Mouse (Mus musculus): Measurements from ENCODE around the gene Mvd. TPM values are rescaled to one million over a fixed set of nuclear protein-coding genes. Genes with fewer than 3 reads are reported as not detected.

Gene Mvd
- polyA plus RNA-seq, 1 experiment, result 30.5 TPM

DNA sequence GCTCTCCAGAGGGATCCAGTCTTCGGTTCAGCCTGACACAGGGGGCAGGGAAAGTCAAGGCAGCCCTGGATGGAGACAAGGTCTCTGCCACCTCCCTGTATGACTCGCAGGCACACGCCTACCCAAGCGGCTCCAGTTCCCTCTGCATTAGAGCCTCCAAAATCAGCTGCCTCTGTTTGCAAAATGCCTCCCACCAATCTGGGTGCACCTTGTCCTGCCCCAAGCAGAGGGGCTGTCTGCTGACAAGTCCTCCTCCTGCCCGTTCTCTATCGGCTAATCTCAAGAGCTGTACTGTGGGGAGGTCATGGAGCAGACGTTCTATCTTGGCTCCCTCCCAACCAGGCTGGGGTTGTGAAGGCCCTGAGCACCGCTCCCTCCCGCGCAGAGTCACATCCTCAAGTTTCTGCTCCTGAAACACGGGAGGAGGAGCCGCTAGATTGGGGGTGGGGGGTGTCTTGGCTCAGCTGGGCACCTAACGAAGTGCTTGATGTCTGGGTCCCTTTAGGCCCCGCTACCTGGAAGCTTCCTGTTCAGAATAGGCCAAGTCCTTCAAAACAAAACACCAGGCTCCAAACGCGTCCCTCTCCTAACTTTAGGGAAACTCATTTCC lies 31.8 kb upstream of the Mvd start:
- peak overlapping the region; percentile 38 for H3K27ac ChIP-seq (ENCODE audit: insufficient read depth, low read depth, low read length)
- whole genome bisulfite sequencing, result 1% methylated on average over 16 of the region's 16 CpGs

GRCm38 (mm10) chr8:122473911-122474421 lies 30.7 kb upstream of the Mvd start:
- WGBS, result 70% methylated on average over 8 of the region's 8 CpGs
- Histone ChIP-seq H3K27ac (ENCODE audit: insufficient read depth, low read depth, low read length) (peak overlapping the region; percentile 66), H3K36me3 (ENCODE audit: control insufficient read depth, insufficient read depth, low read length) (peaks cover 17% of the 10 kb centered on the region), H3K4me1 (ENCODE audit: control insufficient read depth, insufficient read depth, insufficient read length, low read length) (peaks cover 14% of the 10 kb centered on the region; the same call in 1 of the 2 replicates), H3K27me3 (ENCODE audit: control insufficient read depth, insufficient read depth, low read length) (no peaks in the 10 kb centered on the region), H3K4me3 (ENCODE audit: low read depth, low read length) (peak overlapping the region; percentile 19; the same call in 1 of the 2 replicates)
- TF ChIP-seq CTCF (IDR thresholded peaks at IDR 0.05; ENCODE audit: extremely low read depth, insufficient read length, insufficient replicate concordance, low read depth, low read length), result no peak
- no peak for TF ChIP-seq POLR2A (IDR thresholded peaks at IDR 0.05; ENCODE audit: low read depth, low read length)

More for the DNA sequence above, 31.8 kb upstream of the Mvd start:
- no peak for TF ChIP-seq CTCF (IDR thresholded peaks at IDR 0.05; ENCODE audit: extremely low read depth, insufficient read length, insufficient replicate concordance, low read depth, low read length)
- TF ChIP-seq POLR2A (IDR thresholded peaks at IDR 0.05; ENCODE audit: low read depth, low read length), result no peak
- Histone ChIP-seq H3K4me3 (ENCODE audit: low read depth, low read length) (peak overlapping the region; percentile 95), H3K27me3 (ENCODE audit: control insufficient read depth, insufficient read depth, low read length) (no peaks in the 10 kb centered on the region), H3K36me3 (ENCODE audit: control insufficient read depth, insufficient read depth, low read length) (peaks cover 24% of the 10 kb centered on the region), H3K4me1 (ENCODE audit: control insufficient read depth, insufficient read depth, insufficient read length, low read length) (peaks cover 14% of the 10 kb centered on the region; the same call in 1 of the 2 replicates)

GRCm38 (mm10) chr8:122470691-122471090 lies 27.5 kb upstream of the Mvd start:
- Histone ChIP-seq H3K4me1 (ENCODE audit: control insufficient read depth, insufficient read depth, insufficient read length, low read length) (peaks cover 9% of the 10 kb centered on the region; the same call in 1 of the 2 replicates), H3K4me3 (ENCODE audit: low read depth, low read length) (no peak overlapping the region), H3K27ac (ENCODE audit: insufficient read depth, low read depth, low read length) (no peak overlapping the region), H3K36me3 (ENCODE audit: control insufficient read depth, insufficient read depth, low read length) (peaks cover 25% of the 10 kb centered on the region), H3K27me3 (ENCODE audit: control insufficient read depth, insufficient read depth, low read length) (no peaks in the 10 kb centered on the region)
- no peak for TF ChIP-seq POLR2A (IDR thresholded peaks at IDR 0.05; ENCODE audit: low read depth, low read length)
- TF ChIP-seq CTCF (IDR thresholded peaks at IDR 0.05; ENCODE audit: extremely low read depth, insufficient read length, insufficient replicate concordance, low read depth, low read length), result no peak
- 79% methylated on average over 5 of the region's 5 CpGs for WGBS

- no peak for TF ChIP-seq CTCF (IDR thresholded peaks at IDR 0.05; ENCODE audit: extremely low read depth, insufficient read length, insufficient replicate concordance, low read depth, low read length)
- TF ChIP-seq POLR2A (IDR thresholded peaks at IDR 0.05; ENCODE audit: low read depth, low read length), result no peak
- Histone ChIP-seq H3K36me3 (ENCODE audit: control insufficient read depth, insufficient read depth, low read length) (peaks cover 26% of the 10 kb centered on the region), H3K27me3 (ENCODE audit: control insufficient read depth, insufficient read depth, low read length) (no peaks in the 10 kb centered on the region), H3K4me3 (ENCODE audit: low read depth, low read length) (no peak overlapping the region), H3K4me1 (ENCODE audit: control insufficient read depth, insufficient read depth, insufficient read length, low read length) (peaks cover 7% of the 10 kb centered on the region), H3K27ac (ENCODE audit: insufficient read depth, low read depth, low read length) (no peak overlapping the region)
- 83% methylated on average over 10 of the region's 10 CpGs for WGBS
Observed at GRCm38 (mm10) chr8:122469965-122470364, 26.7 kb upstream of the Mvd start.

DNA sequence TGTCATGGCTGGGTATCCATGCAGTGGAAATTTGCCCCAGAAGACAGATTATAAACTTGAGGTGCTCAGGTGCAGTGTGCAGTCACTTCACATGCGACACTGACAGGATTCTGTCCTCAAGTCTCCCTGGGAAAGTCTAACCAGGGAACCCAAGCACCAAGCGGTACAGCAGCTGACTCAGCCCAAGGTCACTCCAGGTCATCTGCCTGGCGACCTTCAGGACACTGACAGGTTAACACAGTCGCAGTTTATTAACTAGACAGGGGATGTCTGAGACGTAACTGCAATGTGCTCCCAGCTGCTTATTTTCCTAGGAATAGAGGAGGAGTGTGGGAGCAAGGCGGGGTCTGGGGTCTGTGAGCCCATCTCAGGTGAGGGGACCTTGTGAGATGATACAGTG lies 26.2 kb upstream of the Mvd start:
- H3K36me3 ChIP-seq (ENCODE audit: control insufficient read depth, insufficient read depth, low read length), result peaks cover 26% of the 10 kb centered on the region
- 82% methylated on average over 6 of the region's 6 CpGs for WGBS
- H3K27ac ChIP-seq (ENCODE audit: insufficient read depth, low read depth, low read length), result no peak overlapping the region
- H3K27me3 ChIP-seq (ENCODE audit: control insufficient read depth, insufficient read depth, low read length), result no peaks in the 10 kb centered on the region
- H3K4me3 ChIP-seq (ENCODE audit: low read depth, low read length), result no peak overlapping the region
- peaks cover 4% of the 10 kb centered on the region for H3K4me1 ChIP-seq (ENCODE audit: control insufficient read depth, insufficient read depth, insufficient read length, low read length)
- no peak for TF ChIP-seq POLR2A (IDR thresholded peaks at IDR 0.05; ENCODE audit: low read depth, low read length)
- TF ChIP-seq CTCF (IDR thresholded peaks at IDR 0.05; ENCODE audit: extremely low read depth, insufficient read length, insufficient replicate concordance, low read depth, low read length), result no peak

DNA sequence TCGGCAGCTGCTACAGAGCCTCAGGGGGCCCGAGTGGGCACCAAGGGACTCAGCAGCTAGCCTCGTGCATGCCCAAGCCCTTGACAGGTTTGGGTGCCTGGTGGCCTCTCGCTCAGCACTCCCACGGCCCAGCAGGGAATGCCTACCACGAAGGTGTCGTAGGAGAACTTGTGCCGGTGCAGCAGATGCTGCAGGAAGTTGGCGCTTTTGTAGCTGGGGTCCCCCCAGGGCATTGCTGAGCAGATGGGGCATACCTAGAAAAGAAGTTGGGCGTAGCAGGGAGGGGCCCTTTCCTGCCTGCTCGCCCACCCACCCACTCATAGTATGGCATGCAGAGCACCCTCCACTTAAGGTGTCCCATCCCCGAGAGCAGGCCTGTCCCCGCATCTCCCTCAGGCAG lies 24.6 kb upstream of the Mvd start:
- peaks cover 22% of the 10 kb centered on the region for H3K36me3 ChIP-seq (ENCODE audit: control insufficient read depth, insufficient read depth, low read length)
- H3K4me3 ChIP-seq (ENCODE audit: low read depth, low read length), result no peak overlapping the region
- WGBS, result 92% methylated on average over 13 of the region's 13 CpGs
- no peak for TF ChIP-seq POLR2A (IDR thresholded peaks at IDR 0.05; ENCODE audit: low read depth, low read length)
- no peak for TF ChIP-seq CTCF (IDR thresholded peaks at IDR 0.05; ENCODE audit: extremely low read depth, insufficient read length, insufficient replicate concordance, low read depth, low read length)
- H3K27me3 ChIP-seq (ENCODE audit: control insufficient read depth, insufficient read depth, low read length), result no peaks in the 10 kb centered on the region
- H3K4me1 ChIP-seq (ENCODE audit: control insufficient read depth, insufficient read depth, insufficient read length, low read length), result peaks cover 13% of the 10 kb centered on the region
- H3K27ac ChIP-seq (ENCODE audit: insufficient read depth, low read depth, low read length), result no peak overlapping the region

DNA sequence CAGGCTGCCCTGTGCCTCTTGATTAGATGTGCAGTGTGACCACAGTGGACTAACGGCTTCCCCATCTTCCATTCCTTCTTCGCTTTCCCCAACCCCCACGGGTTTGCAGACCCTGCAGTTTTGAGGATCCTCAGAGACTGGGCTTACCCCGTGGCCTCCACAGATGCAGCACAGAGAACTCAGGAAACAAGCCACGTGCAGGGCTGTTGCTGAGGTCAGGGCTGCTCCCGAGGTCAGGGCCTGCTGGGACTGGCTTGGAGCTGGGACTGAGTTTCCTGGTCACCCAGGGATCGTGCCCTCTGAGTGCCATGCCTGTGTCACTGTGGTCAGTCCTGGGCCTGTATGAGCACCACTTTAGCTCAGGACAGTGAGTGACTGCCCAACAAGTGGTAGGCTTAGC lies 21.8 kb upstream of the Mvd start:
- WGBS, result 84% methylated on average over 7 of the region's 7 CpGs
- peaks cover 22% of the 10 kb centered on the region for H3K36me3 ChIP-seq (ENCODE audit: control insufficient read depth, insufficient read depth, low read length)
- H3K27ac ChIP-seq (ENCODE audit: insufficient read depth, low read depth, low read length), result no peak overlapping the region
- peaks cover 20% of the 10 kb centered on the region for H3K4me1 ChIP-seq (ENCODE audit: control insufficient read depth, insufficient read depth, insufficient read length, low read length)
- H3K4me3 ChIP-seq (ENCODE audit: low read depth, low read length), result no peak overlapping the region
- H3K27me3 ChIP-seq (ENCODE audit: control insufficient read depth, insufficient read depth, low read length), result peaks cover 3% of the 10 kb centered on the region; the same call in 1 of the 2 replicates
- TF ChIP-seq POLR2A (IDR thresholded peaks at IDR 0.05; ENCODE audit: low read depth, low read length) (no peak), CTCF (IDR thresholded peaks at IDR 0.05; ENCODE audit: extremely low read depth, insufficient read length, insufficient replicate concordance, low read depth, low read length) (no peak)

Data from small intestine, adult 2 months (tissue).